Mouse (Mus musculus) adrenal gland, postnatal 14 days (tissue): ENCODE measurements around the gene Tmem209. TPM values are rescaled to one million over a fixed set of nuclear protein-coding genes. Genes with fewer than 3 reads are reported as not detected.
A peak's percentile ranks its signal among the peaks of the same experiment; 100 is the strongest.

Experiments
- DNase-seq: peaks from one replicate; pipeline ENCODE4 v3.0.0; 2021; ENCODE audit warnings: mixed read lengths
- total RNA-seq: library from RNA; stranded (reverse); gene quantifications from 2 replicates; pipeline ENCODE4 v1.2.3, GENCODE M21; 2021

The Tmem209 gene
- total RNA-seq, 1 experiment from 2014 or later, result 24.1 TPM

GRCm38 (mm10) chr6:30462822-30463221, 46.8 kb downstream of the Tmem209 start:
- no peak for DNase-seq

- no peak for DNase-seq
These were observed 47.7 kb downstream of the Tmem209 start for GRCm38 (mm10) chr6:30461755-30462344.

- DNase-seq, result peak; percentile 76
These were observed 48.7 kb downstream of the Tmem209 start for GRCm38 (mm10) chr6:30460750-30461446.

- peak; percentile 91 for DNase-seq
These were observed 49.5 kb downstream of the Tmem209 start for GRCm38 (mm10) chr6:30459811-30460749.

GRCm38 (mm10) chr6:30459056-30459747, 50.4 kb downstream of the Tmem209 start:
- no peak for DNase-seq

GRCm38 (mm10) chr6:30458626-30459025, 51.0 kb downstream of the Tmem209 start:
- DNase-seq, result no peak

- DNase-seq, result no peak
These were observed 52.6 kb downstream of the Tmem209 start for GRCm38 (mm10) chr6:30456991-30457390.

- DNase-seq, result no peak
These were observed 70.0 kb downstream of the Tmem209 start for GRCm38 (mm10) chr6:30439576-30439975.

GRCm38 (mm10) chr6:30437054-30437453, 72.5 kb downstream of the Tmem209 start:
- DNase-seq, result no peak

- DNase-seq, result no peak
These were observed 73.1 kb downstream of the Tmem209 start for GRCm38 (mm10) chr6:30436476-30436875.

- no peak for DNase-seq
These were observed 77.0 kb downstream of the Tmem209 start for GRCm38 (mm10) chr6:30432461-30433192.

Other genes starting within 250 kb of the Tmem209 start
- gene Ube2h, start 205.2 kb downstream of the Tmem209 start, total RNA-seq, result 116 and 124 TPM in 2 replicates
- gene Zc3hc1, start 118.8 kb downstream of the Tmem209 start, total RNA-seq, result 16.4 and 22.4 TPM in 2 replicates
- 72.4 and 72.6 TPM in 2 replicates for gene Klhdc10, start 107.9 kb downstream of the Tmem209 start, total RNA-seq
- 0.33 TPM in 1 of 2 replicates, not detected in the other for gene Ssmem1, start 66 bp upstream of the Tmem209 start, total RNA-seq
- gene Cpa2, start 31.8 kb upstream of the Tmem209 start, total RNA-seq, result 0.56 and 0.90 TPM in 2 replicates
- 1.7 and 2.1 TPM in 2 replicates for gene Cpa4, start 58.6 kb upstream of the Tmem209 start, total RNA-seq
- not detected in 2 replicates for gene Cpa5, start 101.2 kb upstream of the Tmem209 start, total RNA-seq
- 0.30 TPM in 1 of 2 replicates, not detected in the other for gene Cpa1, start 129.4 kb upstream of the Tmem209 start, total RNA-seq
- 6.8 and 8.2 TPM in 2 replicates for gene Cep41, start 184.0 kb upstream of the Tmem209 start, total RNA-seq
- 73.3 and 85.6 TPM in 2 replicates for gene Mest, start 213.8 kb upstream of the Tmem209 start, total RNA-seq